Mouse (Mus musculus) liver, embryonic 14.5 days (tissue): ENCODE data around the gene Bok. TPM values are rescaled to one million over a fixed set of nuclear protein-coding genes. Genes with fewer than 3 reads are reported as not detected.

Source experiments
- ATAC-seq: fragments of 200-750 bp; cut with Nextera tagmentation; 2 replicates; pipeline ENCODE4 v1.8.0; 2017; ENCODE audit warnings: moderate number of reproducible peaks, mild to moderate bottlenecking, moderate library complexity; ENCODE audit not compliant: insufficient read depth
- DNase-seq, 3 experiments: peaks; one replicate each; pipeline ENCODE4 v3.0.0-alpha.2; 2012 to 2013; ENCODE audit warnings: low read depth in 3 of 3, low spot score in 3 of 3
- H3K27ac ChIP-seq: fragments of 300-500 bp; sonication (generic); 2 replicates; pipeline ENCODE4 v1.5.1; 2014; ENCODE audit warnings: moderate library complexity, mild to moderate bottlenecking, control low read depth, inconsistent platforms
- H3K27me3 ChIP-seq: fragments of 300-500 bp; sonication (generic); 2 replicates; pipeline ENCODE4 v1.6.1; 2014; ENCODE audit warnings: mild to moderate bottlenecking, low read length, moderate library complexity; ENCODE audit not compliant: control insufficient read depth, insufficient read depth
- H3K36me3 ChIP-seq: fragments of 300-500 bp; sonication (generic); replicated peaks from 2 replicates; pipeline ENCODE4 v1.6.1; 2014; ENCODE audit warnings: low read depth; ENCODE audit not compliant: control insufficient read depth, insufficient read depth
- H3K4me1 ChIP-seq, 2 experiments: fragments of 200-500 bp in 1 of 2; fragments of 300-500 bp in 1 of 2; sonication (generic) in 1 of 2; replicated peaks; 2 replicates each; pipeline ENCODE4 v1.6.1; 2012 to 2014; ENCODE audit warnings: antibody characterized with exemption in 1 of 2, inconsistent platforms in 1 of 2, low read length in 1 of 2; ENCODE audit not compliant: control insufficient read depth in 2 of 2, insufficient read depth in 2 of 2
- H3K4me2 ChIP-seq: fragments of 300-500 bp; sonication (generic); 2 replicates; pipeline ENCODE4 v1.6.1; 2014; ENCODE audit warnings: low read depth, mild to moderate bottlenecking, control low read depth, moderate library complexity
- H3K4me3 ChIP-seq, 2 experiments: fragments of 200-500 bp in 1 of 2; fragments of 300-500 bp in 1 of 2; sonication (generic) in 1 of 2; 2 replicates each; pipeline ENCODE4 v1.5.1; 2012 to 2014; ENCODE audit warnings: low read depth in 2 of 2, low read length in 2 of 2, mild to moderate bottlenecking in 2 of 2, control low read depth in 1 of 2, inconsistent platforms in 1 of 2, moderate library complexity in 1 of 2; ENCODE audit not compliant: insufficient read depth in 1 of 2
- H3K9ac ChIP-seq: fragments of 300-500 bp; sonication (generic); replicated peaks from 2 replicates; pipeline ENCODE4 v1.6.1; 2014; ENCODE audit warnings: mild to moderate bottlenecking, control low read depth, moderate library complexity
- H3K9me3 ChIP-seq: fragments of 300-500 bp; sonication (generic); 2 replicates; pipeline ENCODE4 v1.6.1; 2016; ENCODE audit warnings: low read length, mixed read lengths; ENCODE audit not compliant: control insufficient read depth
- CTCF ChIP-seq: IDR thresholded peaks from 2 replicates; pipeline ENCODE4 v1.5.1; 2016; ENCODE audit warnings: antibody characterized with exemption, low read depth, control low read depth
- EP300 ChIP-seq: IDR thresholded peaks from 2 replicates; pipeline ENCODE4 v1.6.1; 2016; ENCODE audit warnings: antibody characterized with exemption, low read depth
- WGBS: fragments of 180-500 bp; shearing (Covaris S2); extraction: QIAGEN DNeasy Blood & Tissue Kit; methylation state at CpG from one replicate; pipeline ENCODE4 v1.1.7; 2014; ENCODE audit not compliant: insufficient replicate concordance; 5-methylcytosine and 5-hydroxymethylcytosine counted together
- polyA plus RNA-seq, 2 experiments: library from polyadenylated mRNA; depleted of rRNA in 1 of 2; stranded (reverse) in 1 of 2; unstranded in 1 of 2; fragments of >200 nt; fragmentation: Nextera tagmentation in 1 of 2; extraction: Ambion mirVana in 1 of 2; gene quantifications; 2 replicates each; pipeline versions ENCODE4 v1.2.1 to v1.2.3; 2012 to 2014

Gene Bok
- polyA plus RNA-seq, 2 experiments, result 1.9 to 2.8 TPM

DNA sequence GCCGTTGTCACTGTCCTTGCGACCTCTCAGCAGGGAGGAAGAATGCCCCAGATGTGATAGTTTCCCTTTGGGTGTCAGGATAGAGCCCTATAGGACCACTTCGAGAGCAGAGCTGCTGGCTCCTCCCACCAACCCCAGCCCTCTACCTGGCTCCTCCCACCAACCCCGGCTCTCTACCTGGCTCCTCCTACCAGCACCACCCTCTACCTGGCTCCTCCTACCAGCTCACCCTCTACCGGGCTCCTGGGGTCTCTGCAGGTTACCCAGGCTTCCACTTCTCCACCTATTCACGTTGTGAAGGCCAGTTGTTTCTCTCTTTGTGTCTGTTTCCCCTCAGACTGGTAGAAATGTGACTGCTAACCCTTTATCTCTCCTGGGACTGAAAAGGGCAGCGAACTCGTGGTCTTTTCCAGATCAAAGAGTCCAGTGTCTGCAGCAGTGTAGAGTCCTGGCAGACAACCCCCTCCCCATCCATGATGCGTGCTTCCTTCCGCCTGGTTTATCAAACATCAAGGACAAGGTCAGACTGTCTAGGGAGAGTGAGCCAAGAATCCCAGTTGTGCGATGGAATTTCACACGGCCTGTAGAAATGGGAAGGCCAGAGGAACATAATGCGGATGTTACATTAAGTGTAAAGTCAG, 17.6 kb upstream of the Bok start:
- DNase-seq (peak in 1 of 3 experiments; percentile 37), ATAC-seq (peak; percentile 55)
- peaks cover 7 to 27% of the 10 kb centered on the region in 2 experiments for H3K4me1 ChIP-seq
- no peaks in the 10 kb centered on the region for H3K36me3 ChIP-seq
- H3K4me3 ChIP-seq, result no peak overlapping the region
- H3K27me3 ChIP-seq, result no peaks in the 10 kb centered on the region
- no peak overlapping the region for H3K27ac ChIP-seq
- H3K9ac ChIP-seq, result no peak overlapping the region
- 25% methylated on average over 13 of the region's 13 CpGs for WGBS
- H3K4me2 ChIP-seq, result peak overlapping the region; percentile 65
- TF ChIP-seq EP300 (no peak), CTCF (peak; percentile 15; the same call in 1 of the 2 replicates)
- no peaks in the 10 kb centered on the region for H3K9me3 ChIP-seq

DNA sequence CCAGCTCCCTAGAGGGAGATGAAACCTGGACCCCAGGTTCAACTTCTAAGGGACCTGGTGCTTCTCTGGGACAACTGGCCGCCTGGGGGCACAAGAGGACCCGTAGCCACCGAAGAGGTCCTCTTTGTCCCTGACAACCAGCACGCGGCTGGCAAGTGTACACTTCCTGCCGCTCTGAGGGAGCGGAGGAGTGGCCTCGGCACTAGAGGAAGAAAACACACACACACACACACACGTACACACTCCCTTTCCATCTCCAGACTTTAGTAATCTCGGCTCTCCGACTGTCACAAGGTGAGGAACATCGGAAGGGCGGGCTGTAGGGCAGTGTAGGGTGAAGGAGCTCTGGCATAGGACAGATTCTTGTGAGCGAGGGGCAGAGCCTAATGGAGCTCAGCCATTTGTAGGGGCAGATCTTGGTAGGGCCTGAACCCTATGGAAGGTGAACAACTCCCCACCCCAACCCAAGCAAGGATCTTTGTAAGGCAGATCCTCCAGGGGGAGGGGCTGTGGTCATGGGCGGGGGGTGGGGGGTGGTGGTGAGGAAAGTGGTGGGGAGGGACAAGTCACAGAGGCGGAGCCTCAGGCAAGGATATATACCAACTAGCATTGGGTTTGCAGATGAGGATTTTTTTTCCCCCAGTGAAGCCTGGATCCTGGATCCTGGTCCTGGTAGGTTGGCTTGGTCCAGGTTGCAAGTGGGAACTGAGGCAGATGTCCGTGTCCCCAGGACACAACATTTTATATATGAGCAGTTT, 16.5 kb upstream of the Bok start:
- TF ChIP-seq EP300 (no peak), CTCF (peak; percentile 80)
- Histone ChIP-seq H3K27me3 (no peaks in the 10 kb centered on the region), H3K36me3 (no peaks in the 10 kb centered on the region), H3K27ac (no peak overlapping the region), H3K9me3 (no peaks in the 10 kb centered on the region), H3K4me3 (peak overlapping the region; percentile 31 to 64), H3K4me1 (peaks cover 7 to 27% of the 10 kb centered on the region in 2 experiments), H3K9ac (no peak overlapping the region; the same call in 1 of the 2 replicates), H3K4me2 (peak overlapping the region; percentile 65)
- WGBS, result 7% methylated on average over 17 of the region's 17 CpGs
- DNase-seq (peak; percentile 42 to 51 (median 45)), ATAC-seq (peak; percentile 77)

DNA sequence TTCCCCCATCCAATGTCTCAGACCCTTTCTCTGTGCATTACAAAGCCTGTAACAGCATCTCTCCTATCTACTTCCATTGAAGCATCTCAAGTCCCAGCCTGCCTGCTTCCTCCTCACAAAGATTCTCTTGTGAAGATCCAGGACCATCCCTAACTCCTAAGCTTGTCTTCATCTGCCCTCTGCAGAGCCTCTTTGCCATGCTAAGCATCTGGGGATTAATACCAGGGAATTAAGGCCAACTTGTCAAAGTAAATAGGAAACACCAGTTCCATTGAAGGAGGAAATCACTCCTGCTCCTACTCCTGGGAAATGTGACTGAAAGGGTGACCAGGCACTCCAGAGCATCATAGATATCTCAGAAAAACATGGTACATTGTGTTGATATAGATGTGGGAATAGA, 15.5 kb upstream of the Bok start:
- Histone ChIP-seq H3K4me2 (no peak overlapping the region), H3K9ac (no peak overlapping the region), H3K36me3 (no peaks in the 10 kb centered on the region), H3K27me3 (no peaks in the 10 kb centered on the region), H3K9me3 (no peaks in the 10 kb centered on the region), H3K27ac (no peak overlapping the region), H3K4me1 (peaks cover 7 to 27% of the 10 kb centered on the region in 2 experiments), H3K4me3 (no peak overlapping the region)
- ATAC-seq, result no peak
- DNase-seq, result no peak
- TF ChIP-seq EP300 (no peak), CTCF (no peak)

DNA sequence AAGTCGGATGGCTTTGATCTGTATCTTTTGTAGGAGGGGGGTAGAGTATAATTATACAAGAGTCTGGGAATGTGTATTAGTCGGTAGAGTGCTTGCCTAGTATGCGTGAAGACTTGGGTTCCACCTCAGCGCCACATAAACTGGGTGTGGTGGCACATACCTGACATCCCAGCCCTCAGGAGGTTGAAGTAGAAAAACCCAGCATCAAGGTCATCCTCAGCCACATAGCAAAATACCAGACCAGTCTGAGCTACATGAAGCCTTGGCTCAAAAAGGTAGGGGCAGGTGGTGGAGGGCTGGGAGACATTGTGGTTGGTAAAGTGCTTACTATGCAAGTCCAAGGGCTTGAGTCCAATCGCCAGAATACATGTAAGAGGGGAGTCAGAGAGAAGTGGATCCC, 12.8 kb upstream of the Bok start:
- Histone ChIP-seq H3K4me1 (peaks cover 6 to 16% of the 10 kb centered on the region in 2 experiments), H3K27me3 (no peaks in the 10 kb centered on the region), H3K4me2 (no peak overlapping the region), H3K36me3 (no peaks in the 10 kb centered on the region), H3K9me3 (no peaks in the 10 kb centered on the region), H3K27ac (no peak overlapping the region), H3K9ac (no peak overlapping the region), H3K4me3 (no peak overlapping the region)
- DNase-seq (no peak), ATAC-seq (no peak)
- no peak for TF ChIP-seq CTCF
- no peak for TF ChIP-seq EP300
- 81% methylated on average over 5 of the region's 5 CpGs for WGBS

DNA sequence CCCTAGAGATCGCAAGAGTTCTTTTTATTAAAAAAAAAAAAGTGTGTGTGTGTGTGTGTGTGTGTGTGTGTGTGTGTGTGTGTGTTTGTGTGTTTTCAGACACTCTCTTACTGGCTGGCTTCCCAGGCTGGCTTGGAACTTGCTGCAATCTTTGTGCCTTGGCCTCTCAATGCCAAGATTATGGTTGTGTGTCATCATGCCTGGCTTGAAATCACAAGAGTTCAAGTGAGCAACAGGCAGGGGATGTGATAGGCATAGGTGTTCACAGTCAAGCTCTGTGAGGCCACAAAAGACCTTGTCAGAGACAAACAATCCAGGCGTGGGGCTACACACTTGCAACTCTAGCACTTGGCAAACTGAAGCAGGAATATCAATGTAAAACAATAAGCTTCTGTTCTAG, 7.1 kb upstream of the Bok start:
- ATAC-seq, result no peak
- H3K27ac ChIP-seq, result no peak overlapping the region
- WGBS, result 45% methylated on average over 2 of the region's 2 CpGs

More for the DNA sequence above, 7.1 kb upstream of the Bok start:
- H3K4me3 ChIP-seq, result no peak overlapping the region
- no peak for DNase-seq
- no peak for TF ChIP-seq CTCF
- no peak for TF ChIP-seq EP300
- no peak overlapping the region for H3K9ac ChIP-seq
- H3K27me3 ChIP-seq, result no peaks in the 10 kb centered on the region
- no peak overlapping the region for H3K4me2 ChIP-seq
- H3K36me3 ChIP-seq, result no peaks in the 10 kb centered on the region
- no peaks in the 10 kb centered on the region for H3K9me3 ChIP-seq
- H3K4me1 ChIP-seq, result no peaks in the 10 kb centered on the region; a peak in 1 of 4 replicates
